Mouse (Mus musculus): ENCODE measurements around the gene Gm648. TPM values are rescaled to one million over a fixed set of nuclear protein-coding genes. Genes with fewer than 3 reads are reported as not detected.

Gm648 gene
- polyA plus RNA-seq, 1 experiment from 2014 or later, result not detected

Small RNA genes lying within 50 kb of the gene (microRNA-seq; reads per million reads assigned to microRNA genes)
- gene Mir5116, result 0.84 reads per million

Other genes with a start within 250 kb of the Gm648 start
- gene Zfp449, start 203.2 kb downstream of the Gm648 start, polyA plus RNA-seq (2015; fragmentation: Nextera tagmentation; extraction: Ambion mirVana), result 6.3 and 8.2 TPM in 2 replicates
- gene Smim10l2a, start 175.0 kb downstream of the Gm648 start, polyA plus RNA-seq (2015; fragmentation: Nextera tagmentation; extraction: Ambion mirVana), result 1.5 and 2.8 TPM in 2 replicates
- 2.1 and 2.9 TPM in 2 replicates for gene Gm2174, start 101.6 kb downstream of the Gm648 start, polyA plus RNA-seq (2015; fragmentation: Nextera tagmentation; extraction: Ambion mirVana)
- 16.2 and 17.2 TPM in 2 replicates for gene Ints6l, start 94.7 kb downstream of the Gm648 start, polyA plus RNA-seq (2015; fragmentation: Nextera tagmentation; extraction: Ambion mirVana)
- gene Gm10477, start 24.9 kb downstream of the Gm648 start, polyA plus RNA-seq (2015; fragmentation: Nextera tagmentation; extraction: Ambion mirVana), result not detected in 2 replicates
- gene Mmgt1, start 48.5 kb upstream of the Gm648 start, polyA plus RNA-seq (2015; fragmentation: Nextera tagmentation; extraction: Ambion mirVana), result 22.2 and 23.0 TPM in 2 replicates
- gene Slc9a6, start 60.2 kb upstream of the Gm648 start, polyA plus RNA-seq (2015; fragmentation: Nextera tagmentation; extraction: Ambion mirVana), result 7.2 and 8.5 TPM in 2 replicates
- gene Fhl1, start 182.2 kb upstream of the Gm648 start, polyA plus RNA-seq (2015; fragmentation: Nextera tagmentation; extraction: Ambion mirVana), result 189 and 203 TPM in 2 replicates